Mouse (Mus musculus): ENCODE data around the gene Nf1. TPM values are rescaled to one million over a fixed set of nuclear protein-coding genes. Genes with fewer than 3 reads are reported as not detected.
"Not testable (repeated sequence)": the region's sequence is repeated elsewhere in the genome, so short reads cannot be mapped to it uniquely, and the experiment has no call there.

Nf1 gene
- 100 to 1,000 TPM; 118 to 122 TPM for total RNA-seq (2021)
- long read RNA-seq, partial matches to known transcripts, result 0 of 5 reads
- long read RNA-seq, other reads (novel, unspliced or antisense), result 5 of 5 reads

- DNase-seq (ENCODE audit: low spot score in 2 of 2), result peak; percentile 94 to 97
Measured at GRCm38 (mm10) chr11:79339234-79339807, at the start of gene Nf1. Gene Nf1, plus strand, starts transcription at chr11:79339693.

- peak in 1 of 2 experiments; percentile 54 for DNase-seq (ENCODE audit: low spot score in 2 of 2)
Measured at GRCm38 (mm10) chr11:79290473-79290872, 49.0 kb upstream of the Nf1 start.

- DNase-seq (ENCODE audit: low spot score in 2 of 2), result no peak
Measured at GRCm38 (mm10) chr11:79291651-79292050, 47.8 kb upstream of the Nf1 start.

- DNase-seq (ENCODE audit: low spot score in 2 of 2), result no peak
Measured at GRCm38 (mm10) chr11:79292130-79292529, 47.4 kb upstream of the Nf1 start.

- no peak for DNase-seq (ENCODE audit: low spot score in 2 of 2)
Measured at GRCm38 (mm10) chr11:79293025-79293424, 46.5 kb upstream of the Nf1 start.

GRCm38 (mm10) chr11:79293971-79294370 lies 45.5 kb upstream of the Nf1 start:
- no peak for DNase-seq (ENCODE audit: low spot score in 2 of 2)

GRCm38 (mm10) chr11:79296167-79296566 lies 43.3 kb upstream of the Nf1 start:
- DNase-seq (ENCODE audit: low spot score in 2 of 2), result peak; percentile 69 to 73

- no peak for DNase-seq (ENCODE audit: low spot score in 2 of 2)
Measured at GRCm38 (mm10) chr11:79296856-79297491, 42.5 kb upstream of the Nf1 start, which contains the start of gene Gm9964. Gene Gm9964, minus strand, starts transcription at chr11:79296906.

- DNase-seq (ENCODE audit: low spot score in 2 of 2), result no peak
Measured at GRCm38 (mm10) chr11:79299719-79300431, 39.6 kb upstream of the Nf1 start.

- DNase-seq (ENCODE audit: low spot score in 2 of 2), result no peak
Measured at GRCm38 (mm10) chr11:79303109-79303508, 36.4 kb upstream of the Nf1 start.

- DNase-seq (ENCODE audit: low spot score in 2 of 2), result not testable (repeated sequence)
Measured at GRCm38 (mm10) chr11:79304245-79304644, 35.2 kb upstream of the Nf1 start.

GRCm38 (mm10) chr11:79305697-79306340 lies 33.7 kb upstream of the Nf1 start:
- no peak for DNase-seq (ENCODE audit: low spot score in 2 of 2)

- no peak for DNase-seq (ENCODE audit: low spot score in 2 of 2)
Measured at GRCm38 (mm10) chr11:79306510-79306909, 33.0 kb upstream of the Nf1 start.

GRCm38 (mm10) chr11:79306996-79307395 lies 32.5 kb upstream of the Nf1 start:
- DNase-seq (ENCODE audit: low spot score in 2 of 2), result peak in 1 of 2 experiments; percentile 31

- DNase-seq (ENCODE audit: low spot score in 2 of 2), result no peak
Measured at GRCm38 (mm10) chr11:79307560-79308200, 31.8 kb upstream of the Nf1 start.

GRCm38 (mm10) chr11:79310467-79310866 lies 29.0 kb upstream of the Nf1 start:
- DNase-seq (ENCODE audit: low spot score in 2 of 2), result no peak

GRCm38 (mm10) chr11:79316807-79317345 lies 22.6 kb upstream of the Nf1 start:
- DNase-seq (ENCODE audit: low spot score in 2 of 2), result no peak

GRCm38 (mm10) chr11:79319807-79320206 lies 19.7 kb upstream of the Nf1 start:
- DNase-seq (ENCODE audit: low spot score in 2 of 2), result no peak

GRCm38 (mm10) chr11:79323985-79324685 lies 15.4 kb upstream of the Nf1 start:
- DNase-seq (ENCODE audit: low spot score in 2 of 2), result no peak

GRCm38 (mm10) chr11:79325663-79326062 lies 13.8 kb upstream of the Nf1 start:
- no peak for DNase-seq (ENCODE audit: low spot score in 2 of 2)

Data from layer of hippocampus, postnatal 10 days (tissue).